In genomic region chr6:14668966-14669365, GRCm38 (mm10) we compare ENCODE assay signal across 4 mouse cellular contexts.
DNase-seq lines count a peak whose midpoint lies in the region.

No protein-coding gene starts in this region.

- DNase-seq in gastrocnemius, adult 18-20 months (ENCODE audit: low spot score) = peak; percentile 51
- peak; percentile 51 for DNase-seq in heart, adult 11 months
- peak; percentile 15 to 29 for DNase-seq in heart, adult 18-20 months
- peak; percentile 38 for DNase-seq in heart, adult 8-10 months (ENCODE audit: low spot score)

Comparison
In these comparisons a context has a peak if more than half of its experiments do, and no peak if none do; other contexts are left out.
1. Peak in every context shown above with its lines: DNase-seq.